Mouse (Mus musculus): ENCODE results near the gene Mak.

- TF ChIP-seq CTCF (IDR thresholded peaks at IDR 0.05; ENCODE audit: control insufficient read depth, insufficient read depth, insufficient read length) (no peak), FOSL1 (IDR thresholded peaks at IDR 0.05; ENCODE audit: insufficient read depth, low read length, poor library complexity, severe bottlenecking) (no peak), USF1 (IDR thresholded peaks at IDR 0.05; ENCODE audit: low read depth) (no peak), MYOD1 (IDR thresholded peaks at IDR 0.05; ENCODE audit: control insufficient read depth, insufficient read length, low read depth) (no peak)
These were observed 63.5 kb downstream of the Mak start, which contains the start of gene Tmem14c for GRCm38 (mm10) chr13:41015829-41016634.
